Mouse (Mus musculus): ENCODE measurements at regions not wholly inside any gene's neighbourhood (a gene's known extent, or its start where the extent isn't known, plus 50 kb on each side); places are given as distances from the start of the nearest gene placed in this dataset.

- Histone ChIP-seq H3K27me3 (ENCODE audit: control insufficient read depth, insufficient read depth, low read length) (no peaks in the 10 kb centered on the region), H3K4me1 (ENCODE audit: control insufficient read depth, insufficient read depth, low read length) (no peaks in the 10 kb centered on the region), H3K9me3 (ENCODE audit: control insufficient read depth, low read length) (no peaks in the 10 kb centered on the region), H3K4me2 (ENCODE audit: low read depth) (no peak overlapping the region), H3K27ac (ENCODE audit: low read depth, low read length) (no peak overlapping the region), H3K36me3 (ENCODE audit: control insufficient read depth, insufficient read depth, low read length) (no peaks in the 10 kb centered on the region), H3K9ac (ENCODE audit: low read length) (no peak overlapping the region), H3K4me3 (ENCODE audit: low read depth, low read length) (no peak overlapping the region)
- DNase-seq (ENCODE audit: low spot score) (no peak), ATAC-seq (ENCODE audit: insufficient read depth, low FRiP score, low TSS enrichment) (no peak)
- 89% methylated on average over 2 of the region's 2 CpGs for WGBS
These were observed 130.7 kb upstream of the Pgrmc2 start for GRCm38 (mm10) chr3:41213533-41213932.

- H3K9ac ChIP-seq (ENCODE audit: low read length), result no peak overlapping the region
- H3K9me3 ChIP-seq (ENCODE audit: control insufficient read depth, low read length), result no peaks in the 10 kb centered on the region
- no peak overlapping the region for H3K4me2 ChIP-seq (ENCODE audit: low read depth)
- H3K4me3 ChIP-seq (ENCODE audit: low read depth, low read length), result no peak overlapping the region
- H3K4me1 ChIP-seq (ENCODE audit: control insufficient read depth, insufficient read depth, low read length), result no peaks in the 10 kb centered on the region
- DNase-seq (ENCODE audit: low spot score), result no peak
- no peak for ATAC-seq (ENCODE audit: insufficient read depth, low FRiP score, low TSS enrichment)
- H3K27ac ChIP-seq (ENCODE audit: low read depth, low read length), result no peak overlapping the region
- 82% methylated on average over 7 of the region's 7 CpGs for WGBS
- H3K36me3 ChIP-seq (ENCODE audit: control insufficient read depth, insufficient read depth, low read length), result no peaks in the 10 kb centered on the region
- no peaks in the 10 kb centered on the region for H3K27me3 ChIP-seq (ENCODE audit: control insufficient read depth, insufficient read depth, low read length)
These were observed 127.5 kb upstream of the Pgrmc2 start for GRCm38 (mm10) chr3:41210333-41210732.

GRCm38 (mm10) chr3:41202895-41203294 is 120.0 kb upstream of the Pgrmc2 start:
- no peak for ATAC-seq (ENCODE audit: insufficient read depth, low FRiP score, low TSS enrichment)
- Histone ChIP-seq H3K9me3 (ENCODE audit: control insufficient read depth, low read length) (no peaks in the 10 kb centered on the region), H3K27ac (ENCODE audit: low read depth, low read length) (no peak overlapping the region), H3K4me1 (ENCODE audit: control insufficient read depth, insufficient read depth, low read length) (no peaks in the 10 kb centered on the region), H3K36me3 (ENCODE audit: control insufficient read depth, insufficient read depth, low read length) (no peaks in the 10 kb centered on the region), H3K4me3 (ENCODE audit: low read depth, low read length) (no peak overlapping the region), H3K4me2 (ENCODE audit: low read depth) (no peak overlapping the region), H3K9ac (ENCODE audit: low read length) (no peak overlapping the region), H3K27me3 (ENCODE audit: control insufficient read depth, insufficient read depth, low read length) (no peaks in the 10 kb centered on the region)
- 52% methylated on average over 13 of the region's 13 CpGs for WGBS
- DNase-seq (ENCODE audit: low spot score), result no peak

- WGBS, result 30% methylated on average over 4 of the region's 4 CpGs
- Histone ChIP-seq H3K4me3 (ENCODE audit: low read depth, low read length) (no peak overlapping the region), H3K9ac (ENCODE audit: low read length) (no peak overlapping the region), H3K36me3 (ENCODE audit: control insufficient read depth, insufficient read depth, low read length) (no peaks in the 10 kb centered on the region), H3K27me3 (ENCODE audit: control insufficient read depth, insufficient read depth, low read length) (no peaks in the 10 kb centered on the region), H3K9me3 (ENCODE audit: control insufficient read depth, low read length) (no peaks in the 10 kb centered on the region), H3K27ac (ENCODE audit: low read depth, low read length) (no peak overlapping the region), H3K4me1 (ENCODE audit: control insufficient read depth, insufficient read depth, low read length) (no peaks in the 10 kb centered on the region), H3K4me2 (ENCODE audit: low read depth) (no peak overlapping the region)
- ATAC-seq (ENCODE audit: insufficient read depth, low FRiP score, low TSS enrichment) (no peak), DNase-seq (ENCODE audit: low spot score) (no peak)
These were observed 118.9 kb upstream of the Pgrmc2 start for GRCm38 (mm10) chr3:41201782-41202181.

GRCm38 (mm10) chr3:41200026-41200425 is 117.2 kb upstream of the Pgrmc2 start:
- Histone ChIP-seq H3K27me3 (ENCODE audit: control insufficient read depth, insufficient read depth, low read length) (no peaks in the 10 kb centered on the region), H3K27ac (ENCODE audit: low read depth, low read length) (no peak overlapping the region), H3K36me3 (ENCODE audit: control insufficient read depth, insufficient read depth, low read length) (no peaks in the 10 kb centered on the region), H3K9me3 (ENCODE audit: control insufficient read depth, low read length) (no peaks in the 10 kb centered on the region), H3K9ac (ENCODE audit: low read length) (no peak overlapping the region), H3K4me3 (ENCODE audit: low read depth, low read length) (no peak overlapping the region), H3K4me2 (ENCODE audit: low read depth) (no peak overlapping the region), H3K4me1 (ENCODE audit: control insufficient read depth, insufficient read depth, low read length) (no peaks in the 10 kb centered on the region)
- DNase-seq (ENCODE audit: low spot score) (no peak), ATAC-seq (ENCODE audit: insufficient read depth, low FRiP score, low TSS enrichment) (no peak)
- 84% methylated on average over 5 of the region's 5 CpGs for WGBS

- Histone ChIP-seq H3K4me3 (ENCODE audit: low read depth, low read length) (no peak overlapping the region), H3K27ac (ENCODE audit: low read depth, low read length) (no peak overlapping the region), H3K9me3 (ENCODE audit: control insufficient read depth, low read length) (no peaks in the 10 kb centered on the region), H3K4me2 (ENCODE audit: low read depth) (no peak overlapping the region), H3K27me3 (ENCODE audit: control insufficient read depth, insufficient read depth, low read length) (no peaks in the 10 kb centered on the region), H3K9ac (ENCODE audit: low read length) (no peak overlapping the region), H3K36me3 (ENCODE audit: control insufficient read depth, insufficient read depth, low read length) (no peaks in the 10 kb centered on the region), H3K4me1 (ENCODE audit: control insufficient read depth, insufficient read depth, low read length) (no peaks in the 10 kb centered on the region)
- ATAC-seq (ENCODE audit: insufficient read depth, low FRiP score, low TSS enrichment) (no peak), DNase-seq (ENCODE audit: low spot score) (no peak)
- 86% methylated on average over 15 of the region's 15 CpGs for WGBS
These were observed 115.5 kb upstream of the Pgrmc2 start for GRCm38 (mm10) chr3:41198216-41198976.

- no peak overlapping the region for H3K4me3 ChIP-seq (ENCODE audit: low read depth, low read length)
- no peaks in the 10 kb centered on the region for H3K4me1 ChIP-seq (ENCODE audit: control insufficient read depth, insufficient read depth, low read length)
- H3K36me3 ChIP-seq (ENCODE audit: control insufficient read depth, insufficient read depth, low read length), result no peaks in the 10 kb centered on the region
- 39% methylated on average over 7 of the region's 7 CpGs for WGBS
- no peak overlapping the region for H3K4me2 ChIP-seq (ENCODE audit: low read depth)
- DNase-seq (ENCODE audit: low spot score) (no peak), ATAC-seq (ENCODE audit: insufficient read depth, low FRiP score, low TSS enrichment) (no peak)
- H3K27me3 ChIP-seq (ENCODE audit: control insufficient read depth, insufficient read depth, low read length), result no peaks in the 10 kb centered on the region
- H3K27ac ChIP-seq (ENCODE audit: low read depth, low read length), result no peak overlapping the region
- H3K9me3 ChIP-seq (ENCODE audit: control insufficient read depth, low read length), result no peaks in the 10 kb centered on the region
- no peak overlapping the region for H3K9ac ChIP-seq (ENCODE audit: low read length)
These were observed 112.5 kb upstream of the Pgrmc2 start for GRCm38 (mm10) chr3:41195113-41195975.

- Histone ChIP-seq H3K4me1 (ENCODE audit: control insufficient read depth, insufficient read depth, low read length) (no peaks in the 10 kb centered on the region), H3K4me2 (ENCODE audit: low read depth) (no peak overlapping the region), H3K4me3 (ENCODE audit: low read depth, low read length) (no peak overlapping the region), H3K27me3 (ENCODE audit: control insufficient read depth, insufficient read depth, low read length) (no peaks in the 10 kb centered on the region), H3K36me3 (ENCODE audit: control insufficient read depth, insufficient read depth, low read length) (no peaks in the 10 kb centered on the region), H3K9ac (ENCODE audit: low read length) (no peak overlapping the region), H3K27ac (ENCODE audit: low read depth, low read length) (no peak overlapping the region), H3K9me3 (ENCODE audit: control insufficient read depth, low read length) (no peaks in the 10 kb centered on the region)
- DNase-seq (ENCODE audit: low spot score) (no peak), ATAC-seq (ENCODE audit: insufficient read depth, low FRiP score, low TSS enrichment) (no peak)
- WGBS, result 60% methylated on average over 9 of the region's 9 CpGs
These were observed 111.7 kb upstream of the Pgrmc2 start for GRCm38 (mm10) chr3:41194311-41195112.

Measured in neural tube, embryonic 11.5 days (tissue).